Mouse (Mus musculus): ENCODE data around the gene Coa7.

DNA sequence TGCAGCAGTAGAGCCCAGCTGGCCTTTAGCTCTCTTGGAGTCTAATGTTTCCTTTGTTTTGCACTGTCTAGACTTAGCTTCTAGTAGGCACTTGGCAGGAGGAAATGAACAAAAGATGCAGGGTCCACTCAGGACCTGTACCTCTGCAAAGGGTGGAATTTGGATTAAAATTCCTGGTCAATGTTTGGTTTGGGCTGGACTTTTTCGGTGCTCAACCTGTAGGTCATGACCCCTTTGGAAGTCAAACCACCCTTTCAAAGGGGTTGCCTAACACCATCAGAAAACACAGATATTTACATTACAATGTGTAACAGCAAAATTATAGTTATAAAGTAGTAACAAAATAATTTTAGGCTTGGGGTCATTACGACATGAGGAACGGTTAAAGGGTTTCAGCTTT lies 21.1 kb downstream of the Coa7 start:
- TF ChIP-seq EP300 (IDR thresholded peaks at IDR 0.05) = no peak
- TF ChIP-seq CTCF (IDR thresholded peaks at IDR 0.05) = no peak
